Mouse (Mus musculus): ENCODE measurements around the gene Dhrs13. TPM values are rescaled to one million over a fixed set of nuclear protein-coding genes. Genes with fewer than 3 reads are reported as not detected.
"Not testable (repeated sequence)": the region's sequence is repeated elsewhere in the genome, so short reads cannot be mapped to it uniquely, and the experiment has no call there.

The Dhrs13 gene
- polyA plus RNA-seq, 1 experiment from 2014 or later = 16.5 TPM

DNA sequence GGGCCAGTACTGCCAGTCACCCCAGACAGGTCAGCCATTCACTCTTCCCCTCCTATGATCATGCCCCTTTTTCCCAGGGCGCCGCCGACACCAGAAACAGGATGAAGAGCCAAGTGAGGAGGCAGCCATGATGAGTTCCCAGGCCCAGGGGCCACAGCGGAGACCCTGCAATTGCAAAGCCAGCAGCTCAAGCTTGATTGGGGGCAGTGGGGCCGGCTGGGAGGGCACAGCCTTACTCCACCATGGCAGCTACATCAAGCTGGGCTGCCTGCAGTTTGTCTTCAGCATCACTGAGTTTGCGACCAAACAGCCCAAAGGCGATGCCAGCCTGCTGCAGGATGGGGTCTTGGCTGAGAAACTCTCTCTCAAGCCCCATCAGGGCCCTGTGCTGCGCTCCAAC is 2.8 kb upstream of the Dhrs13 start:
- Histone ChIP-seq H3K27ac (no peak overlapping the region), H3K4me1 (peaks cover 32% of the 10 kb centered on the region), H3K27me3 (ENCODE audit: insufficient read depth, poor library complexity, severe bottlenecking) (no peaks in the 10 kb centered on the region), H3K9me3 (no peaks in the 10 kb centered on the region), H3K36me3 (peaks cover 59% of the 10 kb centered on the region), H3K4me3 (no peak overlapping the region)
- DNase-seq (ENCODE audit: low spot score) = no peak
- whole genome bisulfite sequencing = 82% methylated on average over 8 of the region's 8 CpGs

- Histone ChIP-seq H3K36me3 (peaks cover 58% of the 10 kb centered on the region), H3K4me3 (no peak overlapping the region), H3K4me1 (peaks cover 32% of the 10 kb centered on the region), H3K27ac (no peak overlapping the region), H3K27me3 (ENCODE audit: insufficient read depth, poor library complexity, severe bottlenecking) (no peaks in the 10 kb centered on the region), H3K9me3 (no peaks in the 10 kb centered on the region)
- 68% methylated on average over 2 of the region's 2 CpGs for WGBS
- no peak for DNase-seq (ENCODE audit: low spot score)
Observed at GRCm38 (mm10) chr11:78030600-78030999, 1.5 kb upstream of the Dhrs13 start.

DNA sequence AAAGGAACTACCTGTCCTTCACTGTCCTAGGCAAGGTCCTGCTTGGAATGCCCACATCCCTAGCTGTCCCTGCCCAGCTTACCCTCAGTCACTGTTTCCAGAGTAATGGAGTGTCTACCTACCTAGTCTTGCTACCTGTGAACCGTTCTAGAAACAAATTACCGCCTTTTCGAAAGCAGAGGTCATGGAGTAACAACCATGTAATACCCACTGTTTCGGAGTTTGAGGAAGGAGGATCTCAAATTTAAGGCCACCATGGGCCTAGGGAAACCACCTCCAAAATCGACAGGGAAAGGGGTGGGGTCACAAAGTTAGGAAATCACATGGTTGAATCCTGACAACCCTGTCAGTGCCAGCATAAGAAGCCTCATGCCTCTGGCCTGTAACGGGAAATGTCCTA is 691 bp upstream of the Dhrs13 start:
- Histone ChIP-seq H3K27ac (peak overlapping the region; percentile 93), H3K4me3 (peak overlapping the region; percentile 82), H3K27me3 (ENCODE audit: insufficient read depth, poor library complexity, severe bottlenecking) (no peaks in the 10 kb centered on the region), H3K9me3 (no peaks in the 10 kb centered on the region), H3K36me3 (peaks cover 50% of the 10 kb centered on the region), H3K4me1 (peaks cover 32% of the 10 kb centered on the region)
- 37% methylated on average over 6 of the region's 6 CpGs for WGBS
- DNase-seq (ENCODE audit: low spot score) = no peak

DNA sequence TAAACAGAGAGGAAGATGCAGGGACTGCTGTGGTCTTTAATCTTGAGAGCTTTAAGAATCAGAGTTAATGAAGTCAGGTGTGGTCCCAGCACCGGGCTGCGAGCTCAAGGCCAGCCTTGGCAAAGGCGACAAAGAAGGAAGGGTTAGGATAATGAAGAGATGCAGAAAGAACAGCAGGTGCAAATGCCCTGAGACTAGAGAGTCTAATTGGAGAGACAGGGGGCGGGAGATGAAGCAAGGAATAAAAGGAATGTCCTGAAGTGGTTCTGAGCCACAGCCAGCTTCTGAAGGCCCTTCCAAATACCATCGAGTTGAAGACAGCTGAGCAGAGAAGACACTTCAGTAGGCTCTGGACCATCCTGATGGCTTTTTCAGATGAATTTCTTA is 722 bp downstream of the Dhrs13 start:
- Histone ChIP-seq H3K36me3 (peaks cover 40% of the 10 kb centered on the region), H3K27ac (peak overlapping the region; percentile 93)

DNA sequence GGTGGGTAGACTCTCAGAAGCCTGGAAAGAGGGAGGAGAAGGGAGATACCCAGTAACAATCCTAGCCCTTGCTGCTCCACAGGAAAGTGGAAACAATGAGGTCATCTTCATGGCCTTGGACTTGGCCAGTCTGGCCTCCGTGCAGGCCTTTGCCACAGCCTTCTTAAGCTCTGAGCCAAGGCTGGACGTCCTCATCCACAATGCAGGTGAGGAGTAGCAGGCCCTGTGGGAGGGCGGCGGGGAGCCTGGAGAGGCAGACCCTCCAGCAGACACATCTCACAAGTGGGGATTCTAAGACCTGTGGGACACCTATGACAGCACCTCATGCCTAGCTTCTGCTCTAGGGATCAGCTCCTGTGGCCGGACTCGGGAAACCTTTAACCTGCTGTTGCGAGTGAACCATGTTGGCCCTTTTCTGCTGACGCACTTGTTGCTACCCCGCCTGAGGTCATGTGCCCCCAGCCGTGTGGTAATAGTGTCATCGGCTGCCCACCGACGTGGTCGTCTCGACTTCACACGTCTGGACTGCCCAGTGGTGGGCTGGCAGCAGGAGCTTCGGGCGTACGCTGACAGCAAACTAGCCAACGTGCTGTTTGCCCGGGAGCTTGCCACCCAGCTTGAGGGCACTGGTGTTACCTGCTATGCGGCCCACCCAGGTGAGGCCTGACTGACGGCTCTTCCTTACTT is 2.0 kb downstream of the Dhrs13 start:
- Histone ChIP-seq H3K27me3 (ENCODE audit: insufficient read depth, poor library complexity, severe bottlenecking) (no peaks in the 10 kb centered on the region), H3K4me1 (peaks cover 52% of the 10 kb centered on the region), H3K36me3 (peaks cover 27% of the 10 kb centered on the region), H3K9me3 (no peaks in the 10 kb centered on the region), H3K27ac (no peak overlapping the region), H3K4me3 (no peak overlapping the region)
- peak; percentile 78 for DNase-seq (ENCODE audit: low spot score)
- WGBS = 92% methylated on average over 23 of the region's 23 CpGs

More for the DNA sequence above, 722 bp downstream of the Dhrs13 start:
- no peak for DNase-seq (ENCODE audit: low spot score)
- Histone ChIP-seq H3K27me3 (ENCODE audit: insufficient read depth, poor library complexity, severe bottlenecking) (no peaks in the 10 kb centered on the region), H3K9me3 (no peaks in the 10 kb centered on the region), H3K4me1 (peaks cover 43% of the 10 kb centered on the region), H3K4me3 (peak overlapping the region; percentile 82)
- 22% methylated on average over 5 of the region's 5 CpGs for WGBS

DNA sequence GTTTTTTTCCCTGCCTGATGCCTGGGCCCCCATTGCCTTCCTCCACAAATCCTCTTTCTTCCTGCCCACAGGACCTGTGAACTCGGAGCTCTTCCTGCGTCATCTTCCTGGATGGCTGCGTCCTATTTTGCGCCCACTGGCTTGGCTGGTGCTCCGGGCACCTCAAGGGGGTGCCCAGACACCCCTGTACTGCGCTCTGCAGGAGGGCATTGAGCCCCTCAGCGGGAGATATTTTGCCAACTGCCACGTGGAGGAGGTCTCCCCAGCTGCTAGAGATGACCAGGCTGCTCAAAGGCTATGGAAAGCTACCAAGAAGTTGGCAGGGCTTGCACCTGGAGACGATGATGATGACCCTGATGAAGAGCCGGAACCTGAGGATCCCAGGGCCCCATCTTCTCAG is 4.7 kb downstream of the Dhrs13 start:
- Histone ChIP-seq H3K36me3 (peaks cover 37% of the 10 kb centered on the region), H3K27me3 (ENCODE audit: insufficient read depth, poor library complexity, severe bottlenecking) (no peaks in the 10 kb centered on the region), H3K4me3 (no peak overlapping the region), H3K9me3 (no peaks in the 10 kb centered on the region), H3K4me1 (peaks cover 37% of the 10 kb centered on the region), H3K27ac (no peak overlapping the region)
- WGBS = 81% methylated on average over 10 of the region's 10 CpGs
- no peak for DNase-seq (ENCODE audit: low spot score)

GRCm38 (mm10) chr11:78037831-78038752 is 6.0 kb downstream of the Dhrs13 start, which contains the start of gene Flot2:
TSS of gene Flot2 (plus strand) at chr11:78037931.
- no peaks in the 10 kb centered on the region for H3K9me3 ChIP-seq
- H3K27me3 ChIP-seq (ENCODE audit: insufficient read depth, poor library complexity, severe bottlenecking) = no peaks in the 10 kb centered on the region
- H3K36me3 ChIP-seq = peaks cover 47% of the 10 kb centered on the region
- peak within 1 kb of the TSS; percentile 95 for H3K27ac ChIP-seq
- peaks cover 24% of the 10 kb centered on the region for H3K4me1 ChIP-seq
- DNase-seq (ENCODE audit: low spot score) = peak; percentile 88
- 3% methylated on average over 55 of the region's 55 CpGs for WGBS
- H3K4me3 ChIP-seq = peak within 1 kb of the TSS; percentile 95

GRCm38 (mm10) chr11:78040878-78041277 is 8.8 kb downstream of the Dhrs13 start:
- 77% methylated on average over 2 of the region's 2 CpGs for WGBS
- Histone ChIP-seq H3K4me3 (no peak overlapping the region), H3K27me3 (ENCODE audit: insufficient read depth, poor library complexity, severe bottlenecking) (no peaks in the 10 kb centered on the region), H3K4me1 (peaks cover 30% of the 10 kb centered on the region), H3K36me3 (peaks cover 34% of the 10 kb centered on the region), H3K27ac (no peak overlapping the region), H3K9me3 (no peaks in the 10 kb centered on the region)
- DNase-seq (ENCODE audit: low spot score) = no peak

DNA sequence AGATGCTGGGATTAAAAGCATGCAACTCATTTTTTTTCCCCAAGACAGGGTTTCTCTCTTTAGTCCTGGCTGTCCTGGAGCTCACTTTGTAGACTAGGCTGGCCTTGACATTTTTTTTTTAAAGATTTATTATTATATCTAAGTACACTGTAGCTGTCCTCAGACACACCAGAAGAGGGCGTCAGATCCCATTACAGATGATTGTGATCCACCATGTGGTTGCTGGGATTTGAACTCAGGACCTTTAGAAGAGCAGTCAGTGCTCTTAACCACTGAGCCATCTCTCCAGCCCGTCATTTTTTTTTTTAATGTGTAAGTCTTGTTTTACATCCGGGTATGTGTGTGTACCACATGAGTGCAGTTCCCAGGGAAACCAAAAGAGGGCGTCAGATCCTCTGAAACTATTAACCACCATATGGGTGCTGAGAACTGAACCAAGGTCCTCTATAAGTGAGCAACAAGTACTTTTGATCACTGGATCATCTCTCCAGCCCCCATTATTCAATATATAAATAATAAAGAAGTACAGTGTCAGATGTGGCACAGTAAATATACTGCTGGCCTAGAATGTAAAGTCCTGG is 10.3 kb downstream of the Dhrs13 start:
- H3K4me1 ChIP-seq = peaks cover 23% of the 10 kb centered on the region
- not testable (repeated sequence) for H3K4me3 ChIP-seq; H3K27me3 ChIP-seq (ENCODE audit: insufficient read depth, poor library complexity, severe bottlenecking); H3K9me3 ChIP-seq; H3K27ac ChIP-seq; DNase-seq (ENCODE audit: low spot score)
- 88% methylated on average over 4 of the region's 4 CpGs for WGBS
- peaks cover 37% of the 10 kb centered on the region for H3K36me3 ChIP-seq

GRCm38 (mm10) chr11:78044758-78045251 is 12.7 kb downstream of the Dhrs13 start:
- WGBS = 73% methylated on average over 5 of the region's 5 CpGs
- Histone ChIP-seq H3K4me1 (peaks cover 10% of the 10 kb centered on the region), H3K27me3 (ENCODE audit: insufficient read depth, poor library complexity, severe bottlenecking) (no peaks in the 10 kb centered on the region), H3K36me3 (peaks cover 42% of the 10 kb centered on the region), H3K4me3 (no peak overlapping the region), H3K9me3 (no peaks in the 10 kb centered on the region), H3K27ac (peak overlapping the region; percentile 26; the same call in 1 of the 2 replicates)
- no peak for DNase-seq (ENCODE audit: low spot score)

- not testable (repeated sequence) for H3K27me3 ChIP-seq (ENCODE audit: insufficient read depth, poor library complexity, severe bottlenecking); DNase-seq (ENCODE audit: low spot score); H3K9me3 ChIP-seq; H3K27ac ChIP-seq; H3K4me3 ChIP-seq
- Histone ChIP-seq H3K4me1 (peaks cover 10% of the 10 kb centered on the region), H3K36me3 (peaks cover 38% of the 10 kb centered on the region)
- 91% methylated on average over 4 of the region's 4 CpGs for WGBS
Observed at GRCm38 (mm10) chr11:78048637-78049036, 16.6 kb downstream of the Dhrs13 start.

DNA sequence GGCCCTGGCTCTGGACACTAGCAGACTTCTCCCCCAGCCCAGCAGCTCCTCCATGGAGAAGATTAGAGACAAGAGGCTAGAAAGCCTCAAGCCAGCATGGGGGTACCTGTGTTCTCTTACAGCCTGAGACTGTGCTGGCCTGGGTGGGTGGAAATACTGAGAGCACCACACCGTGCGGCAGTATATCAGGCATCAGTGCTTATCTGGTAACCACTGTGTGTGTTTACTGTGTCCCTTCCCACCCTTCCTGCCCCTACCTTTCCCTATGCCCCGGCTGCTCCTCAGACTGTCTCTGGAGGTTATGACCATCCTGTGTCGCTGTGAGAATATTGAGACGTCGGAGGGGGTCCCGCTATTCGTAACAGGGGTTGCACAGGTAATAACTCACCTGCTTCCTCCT is 21.0 kb downstream of the Dhrs13 start:
- Histone ChIP-seq H3K27me3 (ENCODE audit: insufficient read depth, poor library complexity, severe bottlenecking) (no peaks in the 10 kb centered on the region), H3K27ac (no peak overlapping the region; the same call in 1 of the 2 replicates), H3K9me3 (no peaks in the 10 kb centered on the region), H3K4me1 (no peaks in the 10 kb centered on the region), H3K36me3 (peaks cover 72% of the 10 kb centered on the region), H3K4me3 (no peak overlapping the region)
- 76% methylated on average over 8 of the region's 8 CpGs for WGBS
- no peak for DNase-seq (ENCODE audit: low spot score)

- no peaks in the 10 kb centered on the region for H3K27me3 ChIP-seq (ENCODE audit: insufficient read depth, poor library complexity, severe bottlenecking)
- 0 out of 2 replicates have a peak, but pooled peaks cover 3% of the 10 kb centered on the region for H3K4me1 ChIP-seq
- H3K9me3 ChIP-seq = no peaks in the 10 kb centered on the region
- H3K36me3 ChIP-seq = peaks cover 69% of the 10 kb centered on the region
- no peak for DNase-seq (ENCODE audit: low spot score)
- 79% methylated on average over 8 of the region's 8 CpGs for WGBS
- no peak overlapping the region for H3K27ac ChIP-seq
- H3K4me3 ChIP-seq = no peak overlapping the region
Observed at GRCm38 (mm10) chr11:78056946-78057345, 24.9 kb downstream of the Dhrs13 start.

Data from heart, embryonic 10.5 days (tissue).